Mouse (Mus musculus) MEL (cell line): Measurements from ENCODE around the gene Fam221b.

Experiments
- CTCF ChIP-seq, 3 experiments: IDR thresholded peaks in 2 of 3; conservative IDR thresholded peaks in 1 of 3; 2 replicates each; pipeline ENCODE4 v1.5.1; 2011 to 2012; ENCODE audit warnings: low read length in 3 of 3, low read depth in 2 of 3, mild to moderate bottlenecking in 2 of 3, improper control_type of control experiment in 1 of 3, inconsistent platforms in 1 of 3, mixed read lengths in 1 of 3, moderate library complexity in 1 of 3; ENCODE audit not compliant: control insufficient read depth in 1 of 3, insufficient read depth in 1 of 3, poor library complexity in 1 of 3, severe bottlenecking in 1 of 3
- E2F4 ChIP-seq: IDR thresholded peaks from 2 replicates; pipeline ENCODE4 v1.6.1; 2011; ENCODE audit warnings: low read depth, low read length, improper control_type of control experiment, borderline replicate concordance
- EP300 ChIP-seq, 2 experiments: IDR thresholded peaks; 2 replicates each; pipeline ENCODE4 v1.6.1; 2011; ENCODE audit warnings: improper control_type of control experiment in 2 of 2, low read length in 2 of 2, low read depth in 1 of 2, mild to moderate bottlenecking in 1 of 2
- MAFK ChIP-seq: IDR thresholded peaks from 2 replicates; pipeline ENCODE4 v1.6.1; 2011; ENCODE audit warnings: low read depth, mild to moderate bottlenecking, low read length, improper control_type of control experiment, borderline replicate concordance
- MAX ChIP-seq: IDR thresholded peaks from 2 replicates; pipeline ENCODE4 v1.6.1; 2011; ENCODE audit warnings: low read length, improper control_type of control experiment
- POLR2A ChIP-seq, 2 experiments: IDR thresholded peaks; 2 replicates each; pipeline ENCODE4 v1.6.1; 2011 to 2012; ENCODE audit warnings: low read length in 2 of 2, mild to moderate bottlenecking in 2 of 2, control low read depth in 1 of 2, improper control_type of control experiment in 1 of 2, low read depth in 1 of 2, moderate library complexity in 1 of 2; ENCODE audit not compliant: control insufficient read depth in 1 of 2, insufficient read depth in 1 of 2, poor library complexity in 1 of 2
- UBTF ChIP-seq: IDR thresholded peaks from 2 replicates; pipeline ENCODE4 v1.6.1; 2012; ENCODE audit warnings: low read depth, mild to moderate bottlenecking, inconsistent platforms, low read length, improper control_type of control experiment, moderate library complexity, borderline replicate concordance; ENCODE audit not compliant: insufficient read depth
- USF1 ChIP-seq: IDR thresholded peaks from 2 replicates; pipeline ENCODE4 v1.6.1; 2014; ENCODE audit warnings: low read depth, mild to moderate bottlenecking, inconsistent platforms, low read length, improper control_type of control experiment, moderate library complexity
- ZMIZ1 ChIP-seq: IDR thresholded peaks from 2 replicates; pipeline ENCODE4 v1.6.1; 2012; ENCODE audit warnings: low read depth, mild to moderate bottlenecking, inconsistent platforms, low read length, improper control_type of control experiment, moderate library complexity

- TF ChIP-seq POLR2A (IDR thresholded peaks at IDR 0.05; ENCODE audit: control insufficient read depth in 1 of 2, insufficient read depth in 1 of 2, low read depth in 1 of 2, low read length in 2 of 2, poor library complexity in 1 of 2) (no peak), CTCF (IDR thresholded peaks at IDR 0.05 in 2 of 3, conservative IDR thresholded peaks at IDR 0.05 in 1 of 3; ENCODE audit: control insufficient read depth in 1 of 3, insufficient read depth in 1 of 3, low read depth in 2 of 3, low read length in 3 of 3, poor library complexity in 1 of 3, severe bottlenecking in 1 of 3) (no peak), MAX (no peak), UBTF (no peak), MAFK (no peak), ZMIZ1 (no peak), USF1 (no peak), E2F4 (no peak), EP300 (IDR thresholded peaks at IDR 0.05; ENCODE audit: low read depth in 1 of 2, low read length in 2 of 2) (no peak)
Observed at GRCm38 (mm10) chr4:43675608-43676007, 6.7 kb upstream of the Fam221b start.
